Mouse (Mus musculus) stomach, postnatal 0 days (tissue): Measurements from ENCODE around the gene Hdac11.

Experiments used
- CTCF ChIP-seq: IDR thresholded peaks from 2 replicates; pipeline ENCODE4 v1.5.1; 2016; ENCODE audit warnings: antibody characterized with exemption, low read depth, mild to moderate bottlenecking, moderate library complexity
- EP300 ChIP-seq: optimal IDR thresholded peaks from 2 replicates; pipeline ENCODE3; 2016; ENCODE audit warnings: antibody characterized with exemption

DNA sequence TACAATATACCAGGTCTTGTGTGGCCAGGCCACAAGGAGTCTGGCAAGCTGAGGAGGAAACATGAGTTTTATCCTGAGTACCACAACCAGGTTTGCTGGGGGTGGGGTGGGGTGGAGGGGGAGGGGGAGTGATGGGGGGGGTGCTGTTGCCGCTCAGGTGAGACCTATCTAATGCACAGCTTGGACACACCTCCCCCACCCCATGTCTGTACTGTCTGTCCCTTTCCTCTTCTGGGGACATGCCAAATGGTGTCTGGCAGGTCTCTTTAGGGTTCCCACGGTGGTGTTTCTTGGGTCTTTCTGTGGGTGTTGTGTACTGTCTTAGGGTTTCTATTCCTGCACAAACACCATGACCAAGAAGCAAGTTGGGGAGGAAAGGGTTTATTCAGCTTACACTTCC, 4.5 kb downstream of the Hdac11 start:
- TF ChIP-seq EP300 (no peak), CTCF (no peak)
